Mouse (Mus musculus): ENCODE measurements around the gene Nup210.
"Not testable (repeated sequence)": the region's sequence is repeated elsewhere in the genome, so short reads cannot be mapped to it uniquely, and the experiment has no call there.

Gene Nup210

GRCm38 (mm10) chr6:91103421-91103820 is 13.2 kb downstream of the Nup210 start:
- DNase-seq = not testable (repeated sequence)

- DNase-seq = no peak
These were observed 16.0 kb downstream of the Nup210 start for GRCm38 (mm10) chr6:91100621-91101020.

- no peak for DNase-seq
These were observed 18.8 kb downstream of the Nup210 start for GRCm38 (mm10) chr6:91097879-91098278.

- DNase-seq = peak in 1 of 2 experiments; percentile 33
These were observed 21.5 kb downstream of the Nup210 start for GRCm38 (mm10) chr6:91095072-91095601.

GRCm38 (mm10) chr6:91092216-91092899 is 24.3 kb downstream of the Nup210 start:
- no peak for DNase-seq

- peak in 1 of 2 experiments; percentile 25 for DNase-seq
These were observed 31.3 kb downstream of the Nup210 start for GRCm38 (mm10) chr6:91085114-91085892.

- no peak for DNase-seq
These were observed 36.6 kb downstream of the Nup210 start for GRCm38 (mm10) chr6:91080033-91080432.

- DNase-seq = no peak
These were observed 40.4 kb downstream of the Nup210 start for GRCm38 (mm10) chr6:91076249-91076648.

- DNase-seq = no peak
These were observed 48.1 kb downstream of the Nup210 start for GRCm38 (mm10) chr6:91068511-91068910.

- no peak for DNase-seq
These were observed 49.6 kb downstream of the Nup210 start for GRCm38 (mm10) chr6:91067048-91067447.

GRCm38 (mm10) chr6:91061296-91061695 is 55.3 kb downstream of the Nup210 start:
- DNase-seq = no peak

- peak; percentile 19 to 38 for DNase-seq
These were observed 56.9 kb downstream of the Nup210 start for GRCm38 (mm10) chr6:91059711-91060110.

- peak; percentile 11 to 31 for DNase-seq
These were observed 58.6 kb downstream of the Nup210 start for GRCm38 (mm10) chr6:91057989-91058388.

GRCm38 (mm10) chr6:91056348-91056747 is 60.3 kb downstream of the Nup210 start:
- DNase-seq = no peak

- DNase-seq = no peak
These were observed 64.1 kb downstream of the Nup210 start for GRCm38 (mm10) chr6:91052572-91052971.

GRCm38 (mm10) chr6:91048019-91048418 is 68.6 kb downstream of the Nup210 start:
- DNase-seq = no peak

- no peak for DNase-seq
These were observed 69.2 kb downstream of the Nup210 start for GRCm38 (mm10) chr6:91047434-91047833.

GRCm38 (mm10) chr6:91046184-91046583 is 70.4 kb downstream of the Nup210 start:
- DNase-seq = no peak

- DNase-seq = no peak
These were observed 71.8 kb downstream of the Nup210 start for GRCm38 (mm10) chr6:91044628-91045331.

GRCm38 (mm10) chr6:91041287-91041686 is 75.3 kb downstream of the Nup210 start:
- DNase-seq = no peak

- no peak for DNase-seq
These were observed 88.4 kb downstream of the Nup210 start for GRCm38 (mm10) chr6:91028256-91028655.

- DNase-seq = peak; percentile 11 to 38
These were observed 95.8 kb downstream of the Nup210 start for GRCm38 (mm10) chr6:91020810-91021209.

- DNase-seq = no peak
These were observed 99.9 kb downstream of the Nup210 start for GRCm38 (mm10) chr6:91016600-91017230.

Measured in kidney, adult 8-10 months (tissue).